Mouse (Mus musculus): ENCODE data around the gene Apbb1ip. TPM values are rescaled to one million over a fixed set of nuclear protein-coding genes. Genes with fewer than 3 reads are reported as not detected.

Gene Apbb1ip
- polyA plus RNA-seq, 1 experiment from 2014 or later = 0.55 TPM

GRCm38 (mm10) chr2:22799430-22800041, 25.6 kb downstream of the Apbb1ip start:
- Histone ChIP-seq H3K27me3 (ENCODE audit: control insufficient read depth, insufficient read depth, low read length) (no peaks in the 10 kb centered on the region), H3K4me1 (ENCODE audit: control insufficient read depth, insufficient read depth, low read length) (no peaks in the 10 kb centered on the region), H3K27ac (ENCODE audit: low read depth, low read length) (no peak overlapping the region), H3K9me3 (ENCODE audit: control insufficient read depth, low read length) (no peaks in the 10 kb centered on the region), H3K4me3 (ENCODE audit: low read depth, low read length) (no peak overlapping the region), H3K4me2 (no peak overlapping the region), H3K9ac (ENCODE audit: low read length) (no peak overlapping the region), H3K36me3 (ENCODE audit: control insufficient read depth, insufficient read depth, low read length) (no peaks in the 10 kb centered on the region)
- 85% methylated on average over 2 of the region's 2 CpGs for WGBS
- DNase-seq (ENCODE audit: low spot score, missing footprints) (no peak), ATAC-seq (ENCODE audit: low FRiP score) (no peak)

GRCm38 (mm10) chr2:22805589-22805988, 31.7 kb downstream of the Apbb1ip start:
- H3K4me1 ChIP-seq (ENCODE audit: control insufficient read depth, insufficient read depth, low read length) = no peaks in the 10 kb centered on the region
- no peak overlapping the region for H3K9ac ChIP-seq (ENCODE audit: low read length)
- H3K27ac ChIP-seq (ENCODE audit: low read depth, low read length) = no peak overlapping the region
- no peaks in the 10 kb centered on the region for H3K36me3 ChIP-seq (ENCODE audit: control insufficient read depth, insufficient read depth, low read length)
- no peak overlapping the region for H3K4me2 ChIP-seq
- no peaks in the 10 kb centered on the region for H3K27me3 ChIP-seq (ENCODE audit: control insufficient read depth, insufficient read depth, low read length)
- H3K9me3 ChIP-seq (ENCODE audit: control insufficient read depth, low read length) = no peaks in the 10 kb centered on the region
- ATAC-seq (ENCODE audit: low FRiP score) = no peak
- no peak overlapping the region for H3K4me3 ChIP-seq (ENCODE audit: low read depth, low read length)
- 78% methylated on average over 2 of the region's 2 CpGs for WGBS
- no peak for DNase-seq (ENCODE audit: low spot score, missing footprints)

- H3K9ac ChIP-seq (ENCODE audit: low read length) = no peak overlapping the region
- no peak overlapping the region for H3K4me2 ChIP-seq
- 86% methylated on average over 1 of the region's 1 CpGs for WGBS
- no peak overlapping the region for H3K4me3 ChIP-seq (ENCODE audit: low read depth, low read length)
- ATAC-seq (ENCODE audit: low FRiP score) = no peak
- H3K4me1 ChIP-seq (ENCODE audit: control insufficient read depth, insufficient read depth, low read length) = no peaks in the 10 kb centered on the region
- no peaks in the 10 kb centered on the region for H3K27me3 ChIP-seq (ENCODE audit: control insufficient read depth, insufficient read depth, low read length)
- DNase-seq (ENCODE audit: low spot score, missing footprints) = no peak
- no peak overlapping the region for H3K27ac ChIP-seq (ENCODE audit: low read depth, low read length)
- H3K36me3 ChIP-seq (ENCODE audit: control insufficient read depth, insufficient read depth, low read length) = no peaks in the 10 kb centered on the region
- H3K9me3 ChIP-seq (ENCODE audit: control insufficient read depth, low read length) = no peaks in the 10 kb centered on the region
Measured at GRCm38 (mm10) chr2:22806576-22806975, 32.7 kb downstream of the Apbb1ip start.

- Histone ChIP-seq H3K36me3 (ENCODE audit: control insufficient read depth, insufficient read depth, low read length) (no peaks in the 10 kb centered on the region), H3K4me3 (ENCODE audit: low read depth, low read length) (no peak overlapping the region), H3K4me1 (ENCODE audit: control insufficient read depth, insufficient read depth, low read length) (no peaks in the 10 kb centered on the region), H3K27me3 (ENCODE audit: control insufficient read depth, insufficient read depth, low read length) (no peaks in the 10 kb centered on the region), H3K9ac (ENCODE audit: low read length) (no peak overlapping the region), H3K27ac (ENCODE audit: low read depth, low read length) (no peak overlapping the region), H3K4me2 (no peak overlapping the region), H3K9me3 (ENCODE audit: control insufficient read depth, low read length) (no peaks in the 10 kb centered on the region)
- 55% methylated on average over 1 of the region's 1 CpGs for WGBS
- no peak for ATAC-seq (ENCODE audit: low FRiP score)
- DNase-seq (ENCODE audit: low spot score, missing footprints) = no peak
Measured at GRCm38 (mm10) chr2:22807312-22807711, 33.4 kb downstream of the Apbb1ip start.

GRCm38 (mm10) chr2:22810851-22811250, 37.0 kb downstream of the Apbb1ip start:
- DNase-seq (ENCODE audit: low spot score, missing footprints) = no peak
- Histone ChIP-seq H3K9ac (ENCODE audit: low read length) (no peak overlapping the region), H3K4me2 (no peak overlapping the region), H3K4me3 (ENCODE audit: low read depth, low read length) (no peak overlapping the region), H3K27me3 (ENCODE audit: control insufficient read depth, insufficient read depth, low read length) (no peaks in the 10 kb centered on the region), H3K9me3 (ENCODE audit: control insufficient read depth, low read length) (no peaks in the 10 kb centered on the region), H3K4me1 (ENCODE audit: control insufficient read depth, insufficient read depth, low read length) (no peaks in the 10 kb centered on the region), H3K36me3 (ENCODE audit: control insufficient read depth, insufficient read depth, low read length) (no peaks in the 10 kb centered on the region), H3K27ac (ENCODE audit: low read depth, low read length) (no peak overlapping the region)
- WGBS = 92% methylated on average over 4 of the region's 4 CpGs
- ATAC-seq (ENCODE audit: low FRiP score) = no peak

GRCm38 (mm10) chr2:22811466-22811865, 37.6 kb downstream of the Apbb1ip start:
- Histone ChIP-seq H3K36me3 (ENCODE audit: control insufficient read depth, insufficient read depth, low read length) (no peaks in the 10 kb centered on the region), H3K4me2 (no peak overlapping the region), H3K27ac (ENCODE audit: low read depth, low read length) (no peak overlapping the region), H3K4me3 (ENCODE audit: low read depth, low read length) (no peak overlapping the region), H3K9me3 (ENCODE audit: control insufficient read depth, low read length) (no peaks in the 10 kb centered on the region), H3K9ac (ENCODE audit: low read length) (no peak overlapping the region), H3K4me1 (ENCODE audit: control insufficient read depth, insufficient read depth, low read length) (no peaks in the 10 kb centered on the region), H3K27me3 (ENCODE audit: control insufficient read depth, insufficient read depth, low read length) (no peaks in the 10 kb centered on the region)
- ATAC-seq (ENCODE audit: low FRiP score) = no peak
- 83% methylated on average over 8 of the region's 8 CpGs for WGBS
- DNase-seq (ENCODE audit: low spot score, missing footprints) = no peak

GRCm38 (mm10) chr2:22813921-22814320, 40.0 kb downstream of the Apbb1ip start:
- Histone ChIP-seq H3K27me3 (ENCODE audit: control insufficient read depth, insufficient read depth, low read length) (no peaks in the 10 kb centered on the region), H3K4me3 (ENCODE audit: low read depth, low read length) (no peak overlapping the region), H3K36me3 (ENCODE audit: control insufficient read depth, insufficient read depth, low read length) (no peaks in the 10 kb centered on the region), H3K4me2 (no peak overlapping the region), H3K27ac (ENCODE audit: low read depth, low read length) (no peak overlapping the region), H3K4me1 (ENCODE audit: control insufficient read depth, insufficient read depth, low read length) (no peaks in the 10 kb centered on the region), H3K9me3 (ENCODE audit: control insufficient read depth, low read length) (no peaks in the 10 kb centered on the region), H3K9ac (ENCODE audit: low read length) (no peak overlapping the region)
- no peak for DNase-seq (ENCODE audit: low spot score, missing footprints)
- 78% methylated on average over 5 of the region's 5 CpGs for WGBS
- no peak for ATAC-seq (ENCODE audit: low FRiP score)

- 92% methylated on average over 2 of the region's 2 CpGs for WGBS
- H3K4me1 ChIP-seq (ENCODE audit: control insufficient read depth, insufficient read depth, low read length) = no peaks in the 10 kb centered on the region
- H3K9ac ChIP-seq (ENCODE audit: low read length) = no peak overlapping the region
- no peak overlapping the region for H3K27ac ChIP-seq (ENCODE audit: low read depth, low read length)
- no peak overlapping the region for H3K4me2 ChIP-seq
- no peaks in the 10 kb centered on the region for H3K27me3 ChIP-seq (ENCODE audit: control insufficient read depth, insufficient read depth, low read length)
- H3K4me3 ChIP-seq (ENCODE audit: low read depth, low read length) = no peak overlapping the region
- DNase-seq (ENCODE audit: low spot score, missing footprints) (no peak), ATAC-seq (ENCODE audit: low FRiP score) (no peak)
- H3K36me3 ChIP-seq (ENCODE audit: control insufficient read depth, insufficient read depth, low read length) = no peaks in the 10 kb centered on the region
- H3K9me3 ChIP-seq (ENCODE audit: control insufficient read depth, low read length) = no peaks in the 10 kb centered on the region
Measured at GRCm38 (mm10) chr2:22815674-22816073, 41.8 kb downstream of the Apbb1ip start.

- no peak for DNase-seq (ENCODE audit: low spot score, missing footprints)
- no peaks in the 10 kb centered on the region for H3K36me3 ChIP-seq (ENCODE audit: control insufficient read depth, insufficient read depth, low read length)
- no peaks in the 10 kb centered on the region for H3K4me1 ChIP-seq (ENCODE audit: control insufficient read depth, insufficient read depth, low read length)
- no peaks in the 10 kb centered on the region for H3K27me3 ChIP-seq (ENCODE audit: control insufficient read depth, insufficient read depth, low read length)
- ATAC-seq (ENCODE audit: low FRiP score) = no peak
- H3K4me2 ChIP-seq = no peak overlapping the region
- no peaks in the 10 kb centered on the region for H3K9me3 ChIP-seq (ENCODE audit: control insufficient read depth, low read length)
- WGBS = 41% methylated on average over 1 of the region's 1 CpGs
- no peak overlapping the region for H3K4me3 ChIP-seq (ENCODE audit: low read depth, low read length)
- no peak overlapping the region for H3K9ac ChIP-seq (ENCODE audit: low read length)
- H3K27ac ChIP-seq (ENCODE audit: low read depth, low read length) = no peak overlapping the region
Measured at GRCm38 (mm10) chr2:22816231-22816630, 42.3 kb downstream of the Apbb1ip start.

All from midbrain, embryonic 11.5 days (tissue).